Mouse (Mus musculus): ENCODE results near the gene Shbg. TPM values are rescaled to one million over a fixed set of nuclear protein-coding genes. Genes with fewer than 3 reads are reported as not detected.
"Not testable (repeated sequence)": the region's sequence is repeated elsewhere in the genome, so short reads cannot be mapped to it uniquely, and the experiment has no call there.

Shbg gene
- polyA plus RNA-seq, 1 experiment, result not detected

DNA sequence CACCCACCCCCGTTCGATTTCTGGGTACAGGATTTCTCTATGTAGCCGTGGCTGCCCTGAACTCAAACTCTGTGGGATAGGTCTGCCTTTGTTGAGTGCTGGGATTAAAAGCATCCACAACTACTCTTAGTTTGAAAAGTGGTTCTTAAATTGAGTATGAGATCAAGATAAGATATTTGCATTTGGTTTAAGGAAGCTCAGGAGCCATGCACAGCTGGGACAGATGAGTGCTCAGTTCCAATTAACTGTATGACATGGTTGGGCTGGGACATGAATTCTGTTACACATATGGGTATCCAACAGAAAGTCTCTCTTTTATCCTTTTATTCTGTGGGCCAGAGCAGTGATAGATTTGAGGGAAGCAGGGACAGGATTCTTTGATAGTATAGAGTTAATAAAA lies 17.8 kb upstream of the Shbg start:
- no peak for TF ChIP-seq POLR2A (IDR thresholded peaks at IDR 0.05; ENCODE audit: insufficient read depth, low read depth, low read length)
- no peak for TF ChIP-seq CTCF (IDR thresholded peaks at IDR 0.05; ENCODE audit: insufficient read depth, low read depth, low read length)
- Histone ChIP-seq H3K4me3 (ENCODE audit: insufficient read depth, low read depth, low read length) (no peak overlapping the region), H3K27ac (ENCODE audit: insufficient read depth, low read depth, low read length) (no peak overlapping the region), H3K4me1 (ENCODE audit: control insufficient read depth, insufficient read depth, low read length) (no peaks in the 10 kb centered on the region)
- 52% methylated on average over 3 of the region's 3 CpGs for WGBS

DNA sequence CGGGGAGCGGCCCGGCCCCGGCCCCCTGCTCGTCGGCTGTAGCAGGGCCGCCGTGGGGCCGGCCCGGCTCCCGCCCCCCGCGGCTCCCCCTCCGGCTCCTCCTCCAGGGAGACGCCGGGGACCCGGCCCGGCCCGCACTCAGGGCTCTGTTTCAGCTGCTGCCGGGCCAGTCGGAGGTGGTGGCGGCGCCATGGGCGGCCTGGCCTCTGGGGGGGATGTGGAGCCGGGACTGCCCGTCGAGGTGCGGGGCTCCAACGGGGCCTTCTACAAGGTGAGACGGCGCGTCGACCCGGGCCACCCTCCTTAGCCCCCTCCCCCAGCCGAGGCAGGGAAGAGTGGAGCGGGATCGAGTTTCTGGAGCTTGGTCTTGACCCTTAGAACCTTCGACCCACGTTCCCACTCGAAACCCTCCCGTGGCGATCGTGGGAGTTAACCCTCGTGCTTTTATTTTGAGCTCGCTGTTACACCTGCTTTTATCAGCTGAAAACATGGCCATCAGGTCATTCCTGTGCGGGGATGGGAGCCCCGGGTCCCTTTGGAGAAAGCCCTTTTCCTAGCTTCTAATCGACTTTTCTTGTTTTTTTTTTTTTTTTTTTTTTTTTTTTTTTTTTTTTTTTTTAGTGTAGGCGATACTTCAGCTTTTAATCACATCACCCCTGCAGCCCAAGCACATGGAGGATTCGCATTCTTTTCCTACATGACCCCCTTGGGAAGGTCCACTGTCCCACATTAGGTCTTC lies 15.6 kb upstream of the Shbg start:
- H3K27ac ChIP-seq (ENCODE audit: insufficient read depth, low read depth, low read length), result peak overlapping the region; percentile 14; the same call in 1 of the 2 replicates
- TF ChIP-seq CTCF (IDR thresholded peaks at IDR 0.05; ENCODE audit: insufficient read depth, low read depth, low read length) (no peak), POLR2A (IDR thresholded peaks at IDR 0.05; ENCODE audit: insufficient read depth, low read depth, low read length) (no peak)
- WGBS, result under 1% methylated on average over 40 of the region's 50 CpGs
- H3K4me1 ChIP-seq (ENCODE audit: control insufficient read depth, insufficient read depth, low read length), result no peaks in the 10 kb centered on the region
- peak overlapping the region; percentile 61 for H3K4me3 ChIP-seq (ENCODE audit: insufficient read depth, low read depth, low read length)

DNA sequence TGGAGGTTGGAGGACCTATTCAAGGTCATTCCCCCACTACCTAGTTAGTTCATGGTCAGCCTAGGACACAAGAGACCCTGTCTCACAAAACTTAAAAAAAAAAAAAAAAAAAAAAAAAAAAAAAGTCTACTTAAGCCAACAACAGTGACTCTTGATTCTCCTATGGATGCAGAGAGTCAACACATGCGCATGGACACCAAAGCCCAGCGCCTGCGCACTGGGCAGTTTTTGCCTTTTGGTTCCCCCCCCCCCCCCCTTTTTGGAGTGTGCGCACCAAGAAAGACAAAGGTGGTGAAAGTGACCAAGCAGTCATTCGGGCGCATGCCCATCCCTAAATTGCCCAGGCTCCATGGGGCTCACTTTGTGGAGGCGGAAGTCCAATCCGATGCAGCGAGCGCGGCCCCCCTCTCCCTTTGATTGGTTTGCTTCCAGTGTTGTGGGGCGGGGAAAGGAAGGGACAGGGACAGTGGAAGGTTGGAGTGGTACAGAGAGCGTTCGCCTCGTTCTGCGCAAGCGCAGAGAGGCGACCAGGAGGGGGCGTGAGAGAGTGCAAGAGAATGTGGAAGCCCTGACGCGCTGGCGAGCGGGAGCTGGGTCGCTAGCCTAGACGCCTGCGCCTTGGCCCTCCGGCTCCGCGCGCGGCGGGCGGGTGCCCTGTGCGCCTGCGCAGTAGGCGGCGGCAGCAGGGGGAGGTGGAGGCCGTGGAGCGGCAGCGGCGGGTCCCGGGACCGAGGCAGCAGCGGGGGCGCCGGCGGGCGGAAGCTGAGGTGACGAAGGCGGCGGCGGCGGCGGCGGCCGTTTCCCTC lies 14.8 kb upstream of the Shbg start, which contains the start of gene Fxr2:
Gene Fxr2 (plus strand): TSS at position 707 of the 806 bp plus-strand sequence.
- peak within 1 kb of the TSS; percentile 14; the same call in 1 of the 2 replicates for H3K27ac ChIP-seq (ENCODE audit: insufficient read depth, low read depth, low read length)
- under 1% methylated on average over 51 of the region's 56 CpGs for WGBS
- H3K4me3 ChIP-seq (ENCODE audit: insufficient read depth, low read depth, low read length), result peak within 1 kb of the TSS; percentile 61
- H3K4me1 ChIP-seq (ENCODE audit: control insufficient read depth, insufficient read depth, low read length), result no peaks in the 10 kb centered on the region
- TF ChIP-seq POLR2A (IDR thresholded peaks at IDR 0.05; ENCODE audit: insufficient read depth, low read depth, low read length) (peak; percentile 65), CTCF (IDR thresholded peaks at IDR 0.05; ENCODE audit: insufficient read depth, low read depth, low read length) (peak; percentile 34; the same call in 1 of the 2 replicates)

- Histone ChIP-seq H3K4me3 (ENCODE audit: insufficient read depth, low read depth, low read length) (no peak overlapping the region), H3K27ac (ENCODE audit: insufficient read depth, low read depth, low read length) (no peak overlapping the region), H3K4me1 (ENCODE audit: control insufficient read depth, insufficient read depth, low read length) (no peaks in the 10 kb centered on the region)
- TF ChIP-seq CTCF (IDR thresholded peaks at IDR 0.05; ENCODE audit: insufficient read depth, low read depth, low read length), result no peak
- TF ChIP-seq POLR2A (IDR thresholded peaks at IDR 0.05; ENCODE audit: insufficient read depth, low read depth, low read length), result no peak
- 34% methylated on average over 1 of the region's 1 CpGs for WGBS
These were observed 12.1 kb upstream of the Shbg start for GRCm38 (mm10) chr11:69629802-69630201.

DNA sequence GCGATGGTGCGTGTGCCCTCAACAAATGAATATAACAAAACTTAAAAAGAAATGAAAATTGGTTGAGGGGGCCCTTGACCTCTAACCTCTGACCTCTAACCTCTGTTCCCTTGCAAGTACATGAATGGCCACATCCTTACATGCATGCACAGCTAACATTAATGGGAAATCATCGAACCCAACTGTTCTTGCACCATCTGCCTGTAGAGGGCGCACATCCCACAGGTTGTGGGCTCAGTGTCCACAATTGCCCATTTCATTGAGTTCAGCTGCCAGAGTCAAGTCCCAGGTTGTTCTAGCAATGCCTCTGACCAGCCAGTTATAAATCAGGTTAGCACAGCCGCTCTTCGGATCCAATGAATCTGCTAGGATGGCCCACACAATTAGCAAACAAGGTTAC lies 10.6 kb upstream of the Shbg start:
- peaks cover 3% of the 10 kb centered on the region; the same call in 1 of the 2 replicates for H3K4me1 ChIP-seq (ENCODE audit: control insufficient read depth, insufficient read depth, low read length)
- H3K27ac ChIP-seq (ENCODE audit: insufficient read depth, low read depth, low read length), result no peak overlapping the region
- WGBS, result 41% methylated on average over 6 of the region's 6 CpGs
- H3K4me3 ChIP-seq (ENCODE audit: insufficient read depth, low read depth, low read length), result no peak overlapping the region
- peak; percentile 61 for TF ChIP-seq CTCF (IDR thresholded peaks at IDR 0.05; ENCODE audit: insufficient read depth, low read depth, low read length)
- TF ChIP-seq POLR2A (IDR thresholded peaks at IDR 0.05; ENCODE audit: insufficient read depth, low read depth, low read length), result no peak

DNA sequence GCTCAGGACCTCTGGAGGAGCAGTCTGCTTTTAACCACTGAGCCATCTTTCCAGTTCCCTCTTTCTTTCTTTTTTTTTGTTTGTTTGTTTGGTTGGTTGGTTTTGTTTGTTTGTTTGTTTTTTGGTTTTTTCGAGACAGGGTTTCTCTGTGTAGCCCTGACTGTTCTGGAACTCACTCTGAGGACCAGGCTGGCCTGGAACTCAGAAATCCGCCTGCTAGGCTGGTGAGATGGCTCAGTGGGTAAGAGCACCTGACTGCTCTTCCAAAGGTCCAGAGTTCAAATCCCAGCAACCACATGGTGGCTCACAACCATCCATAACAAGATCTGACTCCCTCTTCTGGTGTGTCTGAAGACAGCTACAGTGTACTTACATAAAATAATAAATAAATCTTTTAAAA lies 6.6 kb upstream of the Shbg start:
- H3K27ac ChIP-seq (ENCODE audit: insufficient read depth, low read depth, low read length); H3K4me3 ChIP-seq (ENCODE audit: insufficient read depth, low read depth, low read length); H3K4me1 ChIP-seq (ENCODE audit: control insufficient read depth, insufficient read depth, low read length): not testable (repeated sequence)
- WGBS, result 86% methylated on average over 2 of the region's 2 CpGs

DNA sequence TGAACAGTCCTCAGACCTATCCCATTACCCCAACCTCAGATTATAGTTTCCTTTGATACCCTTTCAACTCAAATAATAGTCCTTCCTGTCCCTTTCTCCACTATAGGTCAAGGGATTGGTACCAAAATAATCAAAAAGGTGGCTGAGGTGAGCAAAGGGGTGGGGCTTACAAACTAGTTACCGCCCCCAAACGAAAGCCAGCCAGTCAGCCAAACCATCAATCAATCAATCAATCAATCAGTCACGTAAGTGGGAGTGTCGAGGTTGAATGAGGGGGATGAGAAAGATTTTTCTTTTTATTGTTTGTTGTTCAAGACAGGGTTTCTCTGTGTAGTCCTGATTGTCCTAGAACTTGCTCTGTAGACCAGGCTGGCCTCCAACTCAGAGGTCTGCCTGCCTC lies 5.3 kb upstream of the Shbg start:
- H3K27ac ChIP-seq (ENCODE audit: insufficient read depth, low read depth, low read length), result no peak overlapping the region
- 75% methylated on average over 4 of the region's 4 CpGs for WGBS
- peaks cover 8% of the 10 kb centered on the region; the same call in 1 of the 2 replicates for H3K4me1 ChIP-seq (ENCODE audit: control insufficient read depth, insufficient read depth, low read length)
- no peak overlapping the region for H3K4me3 ChIP-seq (ENCODE audit: insufficient read depth, low read depth, low read length)
- no peak for TF ChIP-seq CTCF (IDR thresholded peaks at IDR 0.05; ENCODE audit: insufficient read depth, low read depth, low read length)

DNA sequence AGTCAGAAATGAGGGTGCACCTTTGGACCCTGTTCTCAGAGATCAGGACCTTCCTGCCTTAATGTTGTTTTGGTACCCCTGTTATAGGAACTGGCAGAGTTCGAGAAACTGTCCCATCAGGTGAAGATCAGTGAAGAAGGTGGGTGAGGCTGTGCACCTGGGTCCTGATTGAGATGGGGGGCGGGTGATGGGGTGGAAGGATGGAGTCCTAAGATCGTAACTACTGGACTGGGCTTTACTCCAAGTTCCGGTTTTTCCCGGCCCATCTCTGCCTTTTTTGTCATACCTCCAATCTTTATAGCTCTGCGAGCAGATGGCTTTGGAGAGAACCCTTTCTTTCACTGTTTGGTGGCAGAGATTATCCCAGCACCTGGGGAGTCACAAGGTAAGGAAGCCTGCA lies 4.7 kb upstream of the Shbg start:
- Histone ChIP-seq H3K27ac (ENCODE audit: insufficient read depth, low read depth, low read length) (no peak overlapping the region), H3K4me3 (ENCODE audit: insufficient read depth, low read depth, low read length) (peak overlapping the region; percentile 71), H3K4me1 (ENCODE audit: control insufficient read depth, insufficient read depth, low read length) (peaks cover 8% of the 10 kb centered on the region; the same call in 1 of the 2 replicates)
- 13% methylated on average over 6 of the region's 6 CpGs for WGBS
- TF ChIP-seq POLR2A (IDR thresholded peaks at IDR 0.05; ENCODE audit: insufficient read depth, low read depth, low read length) (no peak), CTCF (IDR thresholded peaks at IDR 0.05; ENCODE audit: insufficient read depth, low read depth, low read length) (no peak)

Data from olfactory bulb, adult 2 months (tissue).